Mouse (Mus musculus) spleen, postnatal 0 days (tissue): Measurements from ENCODE around the gene Ryr1. TPM values are rescaled to one million over a fixed set of nuclear protein-coding genes. Genes with fewer than 3 reads are reported as not detected.

Experiments used
- microRNA counts: library from miRNA; unstranded; fragments of <30 nt; microRNA quantifications from one replicate; lab custom pipeline; 2015
- polyA plus RNA-seq: library from polyadenylated mRNA; unstranded; fragments of >200 nt; fragmentation: Nextera tagmentation; extraction: Ambion mirVana; gene quantifications from 2 replicates; pipeline ENCODE4 v1.2.1, GENCODE M21; 2015

Ryr1 gene
- polyA plus RNA-seq: 0.17 and 0.24 TPM in 2 replicates

GRCm38 (mm10) chr7:29124970-29125369, at the start of gene Ryr1:
Gene Ryr1 (minus strand): TSS chr7:29125179.

GRCm38 (mm10) chr7:29170066-29170754, 45.2 kb upstream of the Ryr1 start, which contains the start of the genes Ggn and Spred3:
Gene Ggn (plus strand): TSS chr7:29170210.
Gene Spred3 (minus strand): TSS chr7:29170411.

GRCm38 (mm10) chr7:29155838-29156782, 31.1 kb upstream of the Ryr1 start, which contains the start of gene Fam98c:
Gene Fam98c (minus strand): TSS chr7:29156234.

GRCm38 (mm10) chr7:29134693-29135386, 9.9 kb upstream of the Ryr1 start, which contains the start of gene Rasgrp4:
Gene Rasgrp4 (plus strand): TSS chr7:29134851.

GRCm38 (mm10) chr7:28981651-28982273, 143.2 kb downstream of the Ryr1 start, which contains the start of the genes Eif3k and Map4k1:
Gene Eif3k (minus strand): TSS chr7:28981864.
Gene Map4k1 (plus strand): TSS chr7:28982050.

GRCm38 (mm10) chr7:28961927-28962670, 162.9 kb downstream of the Ryr1 start, which contains the start of gene Actn4:
Gene Actn4 (minus strand): TSS chr7:28962340.

MicroRNA genes within 50 kb of the gene (microRNA counts, 519-probe panel; counts per million panel counts)
- microRNA mmu-miR-1963 (lab: Ali Mortazavi, UCI): 88.3 counts per million

Other genes starting within 250 kb of the Ryr1 start
- gene Capn12, start 243.8 kb downstream of the Ryr1 start, polyA plus RNA-seq: 0.26 and 0.55 TPM in 2 replicates
- gene Actn4, start 162.8 kb downstream of the Ryr1 start, polyA plus RNA-seq: 114 and 117 TPM in 2 replicates
- 346 and 382 TPM in 2 replicates for gene Eif3k, start 143.3 kb downstream of the Ryr1 start, polyA plus RNA-seq
- 50.9 and 57.2 TPM in 2 replicates for gene Map4k1, start 143.1 kb downstream of the Ryr1 start, polyA plus RNA-seq
- 8.2 and 8.8 TPM in 2 replicates for gene Rasgrp4, start 9.7 kb upstream of the Ryr1 start, polyA plus RNA-seq
- 16.5 and 20.1 TPM in 2 replicates for gene Fam98c, start 31.1 kb upstream of the Ryr1 start, polyA plus RNA-seq
- 0.23 TPM in 2 replicates for gene Ggn, start 45.0 kb upstream of the Ryr1 start, polyA plus RNA-seq
- 0.54 and 0.76 TPM in 2 replicates for gene Spred3, start 45.2 kb upstream of the Ryr1 start, polyA plus RNA-seq
- 157 and 158 TPM in 2 replicates for gene Psmd8, start 55.5 kb upstream of the Ryr1 start, polyA plus RNA-seq
- 0.46 and 0.59 TPM in 2 replicates for gene Catsperg1, start 88.9 kb upstream of the Ryr1 start, polyA plus RNA-seq
- gene Kcnk6, start 107.3 kb upstream of the Ryr1 start, polyA plus RNA-seq: 1.5 and 1.7 TPM in 2 replicates
- gene Yif1b, start 113.2 kb upstream of the Ryr1 start, polyA plus RNA-seq: 47.2 and 53.1 TPM in 2 replicates
- 2.2 and 2.3 TPM in 2 replicates for gene 2200002D01Rik, start 123.3 kb upstream of the Ryr1 start, polyA plus RNA-seq
- 40.8 and 44.8 TPM in 2 replicates for gene Spint2, start 156.7 kb upstream of the Ryr1 start, polyA plus RNA-seq
- 27.1 and 27.3 TPM in 2 replicates for gene Ppp1r14a, start 164.1 kb upstream of the Ryr1 start, polyA plus RNA-seq
- 0.81 and 1.8 TPM in 2 replicates for gene Dpf1, start 178.8 kb upstream of the Ryr1 start, polyA plus RNA-seq